Mouse (Mus musculus) liver, embryonic 14.5 days (tissue): ENCODE data around the gene Tdrd7.

Experiments used
- CTCF ChIP-seq: IDR thresholded peaks from 2 replicates; pipeline ENCODE4 v1.5.1; 2016; ENCODE audit warnings: antibody characterized with exemption, low read depth, control low read depth
- EP300 ChIP-seq: IDR thresholded peaks from 2 replicates; pipeline ENCODE4 v1.6.1; 2016; ENCODE audit warnings: antibody characterized with exemption, low read depth

DNA sequence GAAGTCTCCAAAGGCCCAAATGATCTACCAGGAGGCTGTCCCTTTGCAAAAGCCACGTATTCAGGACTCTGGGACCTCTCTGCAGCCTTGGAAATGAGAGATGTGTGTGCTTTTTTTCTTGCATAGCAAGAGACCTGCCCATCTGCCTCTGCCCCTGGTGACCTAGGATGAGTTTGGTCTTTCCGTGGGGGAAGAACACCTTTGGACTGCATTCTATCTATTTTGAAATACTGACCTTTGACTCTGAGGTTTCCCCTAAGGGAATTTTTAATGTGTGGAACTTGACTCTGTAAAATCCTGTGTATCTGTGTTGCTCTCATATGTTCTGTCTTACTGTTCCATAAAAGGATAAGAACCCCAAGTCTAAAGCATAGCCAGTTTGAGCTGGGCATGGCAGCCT is 3.9 kb downstream of the Tdrd7 start:
- TF ChIP-seq CTCF = no peak
- no peak for TF ChIP-seq EP300
